Mouse (Mus musculus) lung, postnatal 14 days (tissue): ENCODE measurements around the gene Tspan12.
"Not testable (repeated sequence)": the region's sequence is repeated elsewhere in the genome, so short reads cannot be mapped to it uniquely, and the experiment has no call there.

Experiments used
- DNase-seq: peaks from one replicate; pipeline ENCODE4 v3.0.0; 2021

Gene Tspan12

DNA sequence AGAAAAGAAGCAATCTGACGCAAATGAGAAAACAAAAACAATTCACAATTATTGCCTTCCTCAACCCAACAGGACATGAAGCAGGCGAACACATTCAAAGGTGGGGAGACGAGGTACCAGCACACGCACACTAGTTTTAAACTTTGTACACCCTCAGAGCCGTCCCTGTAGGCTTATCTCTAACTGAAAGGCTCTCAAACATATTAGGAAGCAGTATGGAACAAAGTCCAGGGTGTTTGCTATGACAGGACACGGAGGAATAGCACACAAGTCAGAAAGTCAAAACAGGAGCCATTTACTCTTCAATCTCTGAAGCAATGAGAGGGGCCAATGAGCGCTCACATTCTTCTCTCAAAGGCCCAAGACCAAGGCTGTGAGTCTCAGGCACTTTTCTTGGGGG is 24.3 kb downstream of the Tspan12 start:
- DNase-seq = no peak

DNA sequence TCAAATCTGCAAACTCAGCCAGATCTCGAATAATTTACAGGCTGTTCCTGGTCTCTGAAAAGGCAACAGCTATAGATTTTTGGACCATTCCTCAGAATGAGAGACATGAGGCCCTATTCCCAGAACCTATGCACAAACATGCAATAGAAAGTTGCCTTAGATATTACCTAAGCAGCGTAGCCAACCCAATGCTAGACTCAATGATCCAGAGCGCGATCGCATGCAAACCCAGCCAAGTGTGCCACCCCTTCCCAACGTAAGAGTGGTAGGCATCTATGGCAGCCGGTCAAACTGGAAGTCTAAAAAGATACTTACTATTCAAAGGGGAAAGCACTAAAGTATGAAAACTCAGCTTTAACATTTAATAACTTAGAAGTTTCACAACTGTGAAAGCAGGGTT is 28.6 kb downstream of the Tspan12 start:
- no peak for DNase-seq

DNA sequence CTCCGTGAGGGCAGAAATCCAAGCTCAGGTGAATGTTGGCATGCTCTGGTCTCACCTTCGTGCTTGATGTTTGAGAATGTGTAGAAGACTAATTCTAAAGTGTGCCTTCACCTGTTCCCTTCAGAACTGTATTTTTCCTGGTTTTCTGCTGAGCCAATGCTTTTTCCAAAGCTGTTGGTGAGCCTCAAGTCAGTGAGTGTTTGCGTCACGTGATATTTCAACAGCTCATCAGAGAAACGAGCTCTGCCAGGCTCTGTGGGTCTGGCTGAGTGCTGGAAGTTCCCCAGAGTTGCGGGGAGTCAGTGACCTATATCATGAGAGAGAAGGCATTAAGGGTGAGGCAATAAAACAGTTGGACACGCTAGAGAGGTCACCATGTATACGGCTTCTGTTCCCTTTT is 29.0 kb downstream of the Tspan12 start:
- DNase-seq = peak; percentile 47

DNA sequence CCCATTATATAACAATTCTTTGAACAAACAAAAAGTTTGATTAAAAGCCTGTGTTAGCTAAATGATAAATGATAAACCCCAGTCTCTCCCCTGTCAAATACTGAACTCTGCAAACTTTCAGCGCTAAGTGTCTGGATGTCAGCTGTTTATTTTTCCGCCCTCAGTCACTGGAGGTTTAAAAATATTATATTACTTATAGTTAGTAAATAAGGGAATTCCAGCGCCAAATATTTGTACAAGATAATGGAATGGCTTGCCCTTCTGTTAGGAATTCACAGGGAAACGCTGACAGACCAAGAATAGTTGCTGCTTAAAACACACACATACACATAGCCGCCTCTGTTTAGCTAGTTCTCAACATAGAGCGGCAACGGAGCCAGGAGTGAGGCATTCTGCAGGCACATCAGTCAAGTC is 29.6 kb downstream of the Tspan12 start:
- DNase-seq = no peak

DNA sequence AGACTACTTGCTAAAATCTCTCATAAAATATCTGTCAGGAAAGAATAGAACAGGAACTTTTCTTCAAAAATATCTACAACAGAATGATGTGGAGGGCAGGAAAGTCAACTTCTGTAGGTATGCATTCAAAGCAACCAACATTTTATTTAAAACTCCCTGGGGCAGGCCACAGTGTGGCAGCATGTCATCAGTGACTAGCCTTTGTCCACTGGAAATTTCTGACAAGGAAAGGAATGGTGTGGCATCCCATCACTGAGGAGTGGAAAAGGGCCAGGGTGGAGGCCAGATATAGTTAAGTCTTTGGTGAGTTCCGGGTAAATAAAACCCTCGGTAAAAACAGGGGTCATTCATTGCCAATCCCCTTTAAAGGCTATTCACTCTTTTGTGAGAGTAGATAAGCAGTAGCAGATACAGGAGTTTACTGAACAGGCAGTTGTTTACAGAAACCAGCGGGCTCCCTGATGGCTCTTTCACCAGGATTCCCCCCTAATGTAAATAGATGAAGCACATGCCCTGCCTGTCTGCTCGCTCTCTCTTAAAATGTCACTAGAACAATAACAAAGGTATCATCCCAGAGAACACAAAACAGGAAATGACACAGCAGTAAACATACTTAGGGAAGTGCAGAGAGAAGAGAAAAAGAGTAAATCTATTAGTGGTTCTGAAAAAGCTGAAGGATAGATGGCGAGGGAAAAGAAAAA is 34.1 kb downstream of the Tspan12 start:
- no peak for DNase-seq

DNA sequence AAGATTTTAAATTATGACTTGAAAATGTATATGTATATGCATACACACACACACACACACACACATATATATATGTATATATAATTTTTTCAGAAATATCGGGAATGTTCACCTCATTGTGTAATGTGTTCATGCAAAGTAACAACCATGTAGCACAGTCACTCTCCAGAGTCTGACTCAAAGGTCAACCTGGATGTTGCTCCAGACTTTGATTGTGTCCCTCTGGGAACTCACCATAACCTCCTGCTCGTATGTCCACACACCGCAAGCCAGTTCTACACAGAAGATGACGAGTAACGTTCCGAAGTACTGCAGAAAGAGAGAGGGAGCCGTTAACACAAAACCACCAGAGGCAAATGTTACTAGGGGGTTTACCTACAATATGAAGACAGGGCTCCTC is 46.3 kb downstream of the Tspan12 start:
- no peak for DNase-seq

DNA sequence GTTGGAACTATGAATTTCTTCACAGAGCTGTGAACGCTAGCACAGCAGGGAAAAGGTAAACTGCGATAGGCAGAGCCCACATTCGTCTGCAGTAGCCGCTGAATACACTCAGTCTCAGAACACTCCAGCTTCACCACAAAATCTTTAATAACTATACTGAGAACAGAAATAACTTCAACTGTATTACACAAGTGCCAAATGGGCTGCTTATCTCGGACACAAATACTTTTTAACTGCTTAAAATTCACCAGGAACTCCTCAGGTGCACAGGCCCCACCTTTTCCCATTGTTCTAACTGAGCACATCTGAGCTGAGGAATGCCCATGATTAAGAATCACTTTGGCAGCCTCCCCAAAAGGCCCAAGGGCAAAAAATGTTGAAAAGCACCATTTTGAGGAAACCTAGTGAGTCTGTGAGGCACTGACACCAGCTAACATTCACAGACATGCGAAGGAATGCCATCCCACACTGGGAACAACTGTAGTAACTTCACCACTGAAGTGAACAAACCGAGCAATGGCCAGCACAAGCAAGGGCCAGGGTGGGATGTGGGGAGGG is 47.2 kb downstream of the Tspan12 start:
- DNase-seq = no peak

DNA sequence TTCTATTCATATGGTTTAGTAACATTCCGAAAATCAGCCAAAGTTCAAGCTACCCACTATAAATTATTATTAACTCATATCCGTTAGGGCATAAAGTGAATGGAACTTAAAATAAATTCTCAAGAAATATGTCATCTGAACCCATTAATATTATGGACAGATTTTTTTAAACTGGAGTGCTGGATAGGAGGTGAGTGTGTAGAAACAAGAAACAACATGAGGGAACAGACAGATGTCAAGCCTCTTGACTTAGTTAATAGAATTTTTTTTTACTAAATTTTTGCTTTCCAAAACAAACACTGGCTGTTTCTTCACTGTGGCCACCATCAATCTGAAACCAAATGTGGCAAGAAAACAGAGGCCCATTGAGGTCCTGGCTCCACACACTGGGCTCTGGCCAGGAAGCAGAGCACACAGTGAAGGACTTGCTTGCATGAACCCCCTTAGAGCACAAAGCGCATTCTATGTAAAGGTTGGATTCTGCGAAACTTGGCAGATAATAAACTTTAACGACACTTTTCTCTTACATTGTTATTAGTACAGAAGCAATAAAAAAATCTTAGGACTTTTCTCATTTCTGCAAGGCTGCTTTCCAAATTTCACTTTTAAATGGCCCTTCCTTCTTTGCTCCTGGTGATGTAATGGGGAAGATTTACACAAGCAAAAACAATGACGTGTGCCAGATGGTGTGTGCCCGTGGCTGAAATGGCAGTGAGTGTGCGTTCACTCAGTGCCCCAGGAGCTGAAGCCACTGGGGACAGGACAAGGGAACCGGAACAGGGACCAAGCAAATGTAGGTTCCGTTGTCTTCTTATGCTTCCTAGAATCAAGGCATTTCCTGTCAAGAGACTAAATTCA is 48.6 kb downstream of the Tspan12 start:
- DNase-seq = no peak

DNA sequence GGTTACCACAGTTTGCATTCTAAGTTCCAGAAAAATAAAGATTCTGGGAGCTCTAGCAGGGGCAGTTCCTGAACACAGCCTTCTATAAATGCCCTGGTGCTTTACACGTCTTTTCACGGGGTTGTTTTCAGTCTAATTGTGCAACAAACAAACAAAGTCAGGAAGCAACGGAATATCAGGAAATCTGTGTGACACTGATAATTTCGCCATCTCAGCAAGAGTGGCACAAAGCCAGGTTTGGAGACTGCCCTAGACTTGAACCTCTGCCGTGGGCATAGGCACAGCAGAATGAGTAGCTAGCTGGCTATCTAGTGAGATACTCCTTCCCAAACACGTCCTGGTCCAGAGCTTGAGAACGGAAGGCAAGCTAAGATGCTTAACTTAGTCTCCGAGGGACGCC is 53.7 kb downstream of the Tspan12 start:
- DNase-seq = peak; percentile 62

DNA sequence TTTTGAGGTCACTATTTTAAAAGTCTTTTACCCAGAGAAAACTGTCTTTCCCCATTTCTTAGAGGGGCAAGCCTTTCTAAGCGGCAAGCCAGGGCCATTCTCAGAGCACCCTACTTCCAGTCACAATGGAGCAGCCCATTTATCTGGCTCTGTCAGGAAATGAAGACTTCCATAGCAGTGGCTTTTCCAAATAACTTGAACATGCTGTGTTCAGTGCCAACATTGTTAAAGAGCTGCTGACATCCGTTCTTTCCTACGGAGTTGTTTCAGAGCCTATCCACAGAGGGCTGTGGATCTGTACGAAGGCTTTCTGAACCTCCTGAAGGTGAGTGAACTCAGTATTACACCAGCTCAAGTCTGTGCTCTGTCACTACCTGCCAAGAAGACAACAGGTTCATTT is 55.2 kb downstream of the Tspan12 start:
- no peak for DNase-seq

DNA sequence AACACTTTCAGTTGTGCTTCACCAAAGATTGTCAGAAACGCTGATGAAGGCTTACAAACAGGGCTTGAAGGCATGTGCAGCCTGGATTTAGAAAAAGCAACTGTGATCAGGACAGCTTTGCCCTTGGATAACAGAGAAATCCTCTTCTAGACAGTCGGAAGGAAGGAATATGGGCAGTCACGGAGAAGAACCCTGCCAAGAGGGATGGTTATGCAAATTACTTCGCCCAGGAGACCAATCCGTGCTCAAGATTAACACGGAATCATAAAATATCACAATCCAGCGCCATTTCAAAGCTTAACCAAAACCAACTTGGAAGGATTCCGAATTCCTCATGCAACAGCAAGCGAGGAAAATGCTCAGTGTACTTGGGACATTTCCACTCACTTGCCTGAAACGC is 55.9 kb downstream of the Tspan12 start:
- no peak for DNase-seq

DNA sequence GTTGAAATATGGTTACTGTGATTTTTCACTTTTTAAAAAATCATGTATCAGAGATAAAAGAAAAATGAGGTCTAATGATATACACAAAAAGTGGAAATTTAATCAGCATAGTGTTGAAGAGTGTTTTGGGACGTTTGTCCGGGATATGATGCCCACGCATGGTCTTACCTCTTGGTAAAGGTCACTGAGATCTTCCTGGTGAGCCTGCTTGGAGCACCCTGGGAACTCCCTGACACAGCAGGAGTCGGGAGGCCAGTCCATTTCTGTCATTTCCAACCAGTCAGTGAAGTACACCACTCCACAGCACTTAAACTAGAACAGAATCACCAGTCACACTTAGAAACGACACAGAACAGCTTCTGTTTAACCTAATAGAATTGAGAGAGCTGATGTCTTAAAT is 56.9 kb downstream of the Tspan12 start:
- no peak for DNase-seq

DNA sequence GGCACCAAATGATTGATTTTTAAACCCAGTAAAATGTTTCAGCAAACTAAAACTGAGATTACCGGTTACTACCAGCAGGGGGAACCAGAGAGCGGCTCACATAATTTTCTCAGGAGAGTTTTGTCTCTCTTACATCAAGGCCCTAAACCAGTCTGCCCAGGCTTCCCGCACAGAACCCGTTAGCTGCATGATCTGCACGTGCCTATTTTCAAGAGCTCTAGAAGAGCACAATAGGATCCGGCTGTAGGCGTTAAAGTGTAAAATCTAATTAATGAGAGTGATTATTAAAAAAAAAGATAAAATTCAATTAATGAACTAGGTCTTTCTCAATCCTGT is 57.3 kb downstream of the Tspan12 start:
- DNase-seq = peak; percentile 76

DNA sequence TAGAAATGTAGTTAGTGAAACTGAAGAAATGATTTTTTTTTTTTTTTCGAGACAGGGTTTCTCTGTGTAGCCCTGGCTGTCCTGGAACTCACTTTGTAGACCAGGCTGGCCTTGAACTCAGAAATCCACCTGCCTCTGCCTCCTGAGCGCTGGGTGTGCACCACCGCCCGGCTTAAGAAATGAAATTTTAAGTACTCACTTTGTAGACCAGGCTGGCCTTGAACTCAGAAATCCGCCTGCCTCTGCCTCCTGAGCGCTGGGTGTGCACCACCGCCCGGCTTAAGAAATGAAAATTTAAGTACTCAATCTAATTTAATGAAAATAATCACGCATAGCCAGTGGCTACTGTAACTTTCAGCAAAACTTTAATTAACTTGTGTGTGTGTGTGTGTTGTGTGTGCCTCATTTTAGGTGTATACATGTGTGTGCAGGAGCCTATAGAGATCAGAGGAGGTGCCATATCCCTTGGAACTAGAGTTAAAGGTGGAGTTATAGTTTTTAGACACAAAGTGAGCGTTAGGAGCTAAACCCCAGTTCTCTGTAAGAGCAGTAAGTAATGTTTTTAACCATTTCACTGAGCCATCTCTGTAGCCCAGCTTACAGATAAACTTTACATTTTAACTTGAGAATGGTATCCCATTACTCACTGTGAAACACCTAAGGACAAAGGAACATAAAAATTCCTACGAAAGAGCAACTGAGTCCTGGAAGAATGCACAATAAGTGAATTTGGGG is 57.8 kb downstream of the Tspan12 start:
- DNase-seq = no peak

DNA sequence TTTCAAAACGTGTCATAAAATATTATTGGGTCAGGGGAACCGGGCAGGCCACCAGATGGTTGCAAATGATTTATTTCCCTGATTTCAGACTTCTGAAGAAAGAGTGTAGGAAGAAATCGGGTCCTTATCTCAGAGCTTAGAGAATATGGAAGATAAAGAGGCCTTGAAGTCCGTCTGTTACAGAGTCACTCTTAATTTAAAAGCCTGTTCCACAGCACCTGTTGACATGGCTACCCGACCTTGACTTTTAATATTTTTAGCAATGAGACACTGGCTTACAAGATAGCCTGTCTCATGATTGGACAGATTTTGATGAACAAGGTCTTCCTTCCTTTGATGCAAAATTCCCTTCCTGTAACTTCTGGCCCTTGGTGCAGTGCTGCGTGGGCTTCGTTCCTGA is 61.0 kb downstream of the Tspan12 start:
- DNase-seq = no peak

DNA sequence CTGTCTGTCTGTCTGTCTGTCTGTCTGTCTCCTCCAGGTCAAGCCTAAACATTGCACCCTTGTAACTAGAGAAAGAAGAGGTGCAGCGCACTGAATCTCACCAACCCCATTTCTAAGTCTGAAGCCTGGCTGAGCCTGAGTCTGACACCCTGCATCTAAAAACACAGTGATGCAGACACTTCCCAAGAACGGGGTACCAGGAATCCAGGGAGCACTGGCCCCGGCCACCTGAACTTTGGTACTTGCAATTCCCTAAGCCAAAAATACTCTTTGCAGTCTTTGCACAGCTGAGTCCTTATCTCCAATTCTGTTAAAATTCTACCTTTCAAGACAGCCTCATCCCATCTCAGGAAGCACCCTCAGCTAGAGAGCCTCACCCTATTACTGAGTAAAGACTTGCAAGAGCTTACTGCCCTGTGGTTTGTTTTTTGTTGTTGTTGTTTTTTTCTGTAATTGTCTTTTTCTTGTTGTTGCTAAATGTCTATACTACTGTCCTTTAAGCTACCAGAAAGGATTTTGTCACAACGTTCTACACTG is 61.7 kb downstream of the Tspan12 start:
- no peak for DNase-seq

DNA sequence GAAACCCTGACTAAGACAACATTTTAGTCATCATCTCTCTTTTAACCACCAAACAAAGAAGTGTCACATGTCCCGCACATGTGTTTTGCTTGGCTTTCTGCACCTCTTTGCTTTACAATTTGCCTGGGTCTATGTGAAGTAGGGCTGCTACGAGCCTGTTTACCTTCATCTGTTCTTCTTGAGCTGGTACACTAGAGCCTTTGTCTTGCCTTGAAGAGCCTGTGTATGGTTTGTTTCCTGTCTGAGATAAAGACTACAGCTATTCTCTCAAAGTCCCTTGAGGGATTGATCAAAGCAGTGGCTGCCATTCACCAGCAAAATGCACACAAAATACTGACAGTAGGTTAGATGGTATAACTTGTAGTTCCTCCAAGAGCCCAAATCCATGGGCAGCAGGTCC is 62.3 kb downstream of the Tspan12 start:
- no peak for DNase-seq

DNA sequence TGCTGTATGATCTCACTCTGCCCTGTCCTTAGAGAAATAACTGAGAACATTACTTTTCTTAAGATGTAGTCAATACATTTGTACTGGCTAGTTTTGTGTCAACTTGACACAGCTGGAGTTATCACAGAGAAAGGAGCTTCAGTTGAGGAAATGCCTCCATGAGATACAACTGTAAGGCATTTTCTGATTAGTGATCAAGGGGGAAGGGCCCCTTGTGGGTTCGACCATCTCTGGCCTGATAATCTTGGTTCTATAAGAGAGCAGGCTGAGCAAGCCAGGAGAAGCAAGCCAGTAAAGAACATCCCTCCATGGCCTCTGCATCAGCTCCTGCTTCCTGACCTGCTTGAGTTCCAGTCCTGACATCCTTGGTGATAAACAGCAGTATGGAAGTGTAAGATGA is 62.7 kb downstream of the Tspan12 start:
- not testable (repeated sequence) for DNase-seq

DNA sequence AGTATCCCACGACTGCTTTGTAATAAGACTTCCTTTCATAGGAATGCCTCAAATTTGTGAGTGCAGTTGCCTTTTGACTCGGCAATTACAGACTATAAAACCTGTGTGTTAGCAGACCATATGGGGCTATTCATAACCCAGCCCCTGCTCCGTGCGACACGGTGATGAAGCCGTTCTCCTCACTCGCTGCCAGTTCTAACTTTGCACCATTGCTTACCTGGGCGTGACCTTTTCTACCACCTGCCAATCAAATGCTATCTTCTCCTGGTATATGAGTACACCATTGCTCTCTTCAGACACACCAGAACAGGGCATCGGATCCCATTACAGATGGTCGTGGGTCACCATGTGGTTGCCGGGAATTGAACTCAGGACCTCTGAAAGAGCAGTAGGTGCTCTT is 64.6 kb downstream of the Tspan12 start:
- DNase-seq = no peak

DNA sequence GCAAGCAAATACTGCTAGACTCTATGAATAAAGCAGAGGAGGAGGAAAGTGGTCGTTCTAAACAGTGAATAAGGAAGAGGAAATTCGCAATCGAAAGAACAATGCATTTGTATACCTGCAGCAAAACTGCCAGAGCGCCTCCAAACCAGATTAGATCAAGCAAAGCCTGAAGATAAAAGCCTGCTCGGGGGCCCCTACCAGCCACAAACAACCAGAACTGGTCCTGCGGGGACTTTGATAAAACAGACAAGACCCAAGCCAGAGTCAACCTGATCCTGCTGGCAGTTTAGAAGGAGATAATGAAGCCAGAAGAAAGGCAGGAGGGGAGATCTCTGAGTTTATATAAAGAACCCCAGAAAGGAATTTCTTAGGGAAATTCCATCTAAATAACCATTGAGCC is 65.0 kb downstream of the Tspan12 start:
- DNase-seq = no peak

DNA sequence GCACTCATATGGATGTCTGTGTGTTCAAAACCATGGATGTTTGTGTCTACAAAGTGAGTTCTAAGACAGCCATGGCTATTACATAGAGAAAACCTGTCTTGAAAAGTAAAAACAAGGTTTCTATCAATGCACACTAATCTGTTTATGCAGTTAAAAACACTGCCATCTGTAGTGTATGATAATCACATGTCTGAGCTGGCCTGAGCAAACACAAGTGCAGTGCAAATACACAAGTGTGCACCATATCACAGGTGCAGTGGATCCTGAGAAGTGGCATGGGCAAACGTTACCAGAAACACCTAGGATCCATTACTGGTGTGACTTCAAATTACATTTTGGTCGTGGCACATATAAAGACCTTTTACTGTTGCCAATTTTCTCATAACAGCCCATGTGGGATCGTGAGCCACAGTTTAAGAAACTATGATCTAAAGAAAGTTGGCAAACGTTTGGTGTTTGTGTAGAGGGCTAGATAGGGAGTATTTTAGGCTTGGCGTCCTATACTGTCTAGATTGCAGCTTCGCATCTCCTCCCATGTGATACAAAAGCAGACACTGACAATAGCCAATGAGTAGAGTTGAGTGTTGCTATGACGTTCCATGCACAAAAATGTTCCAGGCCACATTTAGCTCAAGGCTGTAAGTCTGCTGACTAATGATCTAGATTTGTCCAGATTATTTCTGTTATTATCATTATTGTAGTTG is 78.0 kb downstream of the Tspan12 start:
- no peak for DNase-seq

DNA sequence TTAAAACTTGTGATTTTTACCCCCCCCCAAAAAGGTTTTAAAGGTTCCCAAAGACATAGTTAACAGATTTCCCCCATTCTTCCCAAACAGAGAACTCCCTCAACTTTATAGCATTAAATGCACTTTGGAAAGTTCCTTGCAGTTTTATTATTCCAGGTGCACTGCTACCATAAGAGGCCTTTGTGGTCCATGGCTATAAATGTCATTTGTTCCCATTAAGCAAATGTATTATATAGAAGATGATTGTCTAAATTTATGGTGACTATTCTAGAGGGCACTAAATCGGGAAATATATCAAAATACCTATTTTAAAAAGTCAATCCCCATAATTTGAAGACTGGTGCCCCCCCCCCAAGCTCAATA is 82.9 kb downstream of the Tspan12 start:
- no peak for DNase-seq
